Mouse (Mus musculus): ENCODE measurements around the gene Large2. TPM values are rescaled to one million over a fixed set of nuclear protein-coding genes. Genes with fewer than 3 reads are reported as not detected.

Gene Large2
- total RNA-seq, 1 experiment from 2014 or later = 4.1 TPM

GRCm38 (mm10) chr2:92327601-92328000 lies 47.1 kb downstream of the Large2 start:
- no peak for DNase-seq

GRCm38 (mm10) chr2:92326221-92326620 lies 48.4 kb downstream of the Large2 start:
- DNase-seq = no peak

GRCm38 (mm10) chr2:92325676-92326075 lies 49.0 kb downstream of the Large2 start:
- no peak for DNase-seq

- peak; percentile 33 for DNase-seq
Observed at GRCm38 (mm10) chr2:92322669-92323068, 52.0 kb downstream of the Large2 start.

GRCm38 (mm10) chr2:92317228-92317627 lies 57.4 kb downstream of the Large2 start:
- DNase-seq = no peak

- no peak for DNase-seq
Observed at GRCm38 (mm10) chr2:92316652-92317051, 58.0 kb downstream of the Large2 start.

Small RNA genes within 50 kb of the gene (microRNA-seq; reads per million reads assigned to microRNA genes)
- 0 reads per million in 2 experiments for gene Mir7000

Other genes starting within 250 kb of the Large2 start
- 169 and 237 TPM in 2 replicates for gene Pex16, start 193 bp downstream of the Large2 start, total RNA-seq (2021)
- 18.7 and 19.1 TPM in 2 replicates for gene 1700029I15Rik, start 7.7 kb upstream of the Large2 start, total RNA-seq (2021)
- gene Mapk8ip1, start 26.4 kb upstream of the Large2 start, total RNA-seq (2021) = 27.0 and 30.8 TPM in 2 replicates
- 35.5 and 44.7 TPM in 2 replicates for gene Cry2, start 59.2 kb upstream of the Large2 start, total RNA-seq (2021)
- gene Slc35c1, start 85.7 kb upstream of the Large2 start, total RNA-seq (2021) = 24.0 and 28.2 TPM in 2 replicates
- 12.8 and 13.5 TPM in 2 replicates for gene Chst1, start 224.8 kb upstream of the Large2 start, total RNA-seq (2021)

All from adrenal gland, postnatal 25 days (tissue).